Mouse (Mus musculus): ENCODE measurements at regions not wholly inside any gene's neighbourhood (a gene's known extent, or its start where the extent isn't known, plus 50 kb on each side); places are given as distances from the start of the nearest gene placed in this dataset.
"Not testable (repeated sequence)": the region's sequence is repeated elsewhere in the genome, so short reads cannot be mapped to it uniquely, and the experiment has no call there.

- DNase-seq (ENCODE audit: low spot score in 2 of 2) = no peak
Observed at GRCm38 (mm10) chr5:5956716-5957115, 207.6 kb upstream of the Steap1 start.

- DNase-seq (ENCODE audit: low spot score in 2 of 2) = no peak
Observed at GRCm38 (mm10) chr5:5955783-5956182, 206.7 kb upstream of the Steap1 start.

- no peak for DNase-seq (ENCODE audit: low spot score in 2 of 2)
Observed at GRCm38 (mm10) chr5:5925796-5926195, 176.7 kb upstream of the Steap1 start.

- no peak for DNase-seq (ENCODE audit: low spot score in 2 of 2)
Observed at GRCm38 (mm10) chr5:5916427-5916826, 167.3 kb upstream of the Steap1 start.

GRCm38 (mm10) chr5:5889376-5889775, 140.2 kb upstream of the Steap1 start:
- DNase-seq (ENCODE audit: low spot score in 2 of 2) = no peak

- peak in 1 of 2 experiments; percentile 22 for DNase-seq (ENCODE audit: low spot score in 2 of 2)
Observed at GRCm38 (mm10) chr5:5873425-5873824, 124.3 kb upstream of the Steap1 start.

- no peak for DNase-seq (ENCODE audit: low spot score in 2 of 2)
Observed at GRCm38 (mm10) chr5:5856146-5856724, 107.1 kb upstream of the Steap1 start.

GRCm38 (mm10) chr5:5845805-5846496, 96.8 kb upstream of the Steap1 start:
- DNase-seq (ENCODE audit: low spot score in 2 of 2) = no peak

- DNase-seq (ENCODE audit: low spot score in 2 of 2) = no peak
Observed at GRCm38 (mm10) chr5:5844312-5844711, 95.2 kb upstream of the Steap1 start.

GRCm38 (mm10) chr5:5838767-5839166, 89.6 kb upstream of the Steap1 start:
- DNase-seq (ENCODE audit: low spot score in 2 of 2) = no peak

- not testable (repeated sequence) for DNase-seq (ENCODE audit: low spot score in 2 of 2)
Observed at GRCm38 (mm10) chr5:5822666-5823065, 73.5 kb upstream of the Steap1 start.

Data from left cerebral cortex, adult 8-10 months (tissue).